Mouse (Mus musculus) MEL (cell line): Measurements from ENCODE around the gene Poln. TPM values are rescaled to one million over a fixed set of nuclear protein-coding genes. Genes with fewer than 3 reads are reported as not detected.

Experiments
- DNase-seq: peaks from one replicate; pipeline ENCODE4 v3.0.0; 2011; ENCODE audit warnings: low read depth, low spot score
- H3K27ac ChIP-seq: 2 replicates; pipeline ENCODE4 v1.5.1; 2012; ENCODE audit warnings: low read depth, mild to moderate bottlenecking, control low read depth, low read length, moderate library complexity; ENCODE audit not compliant: control insufficient read depth
- H3K27me3 ChIP-seq, 2 experiments: fragments of 150-350 bp in 1 of 2; sonication (generic) in 1 of 2; 2 replicates each; pipeline ENCODE4 v1.6.1; 2012; ENCODE audit warnings: low read length in 2 of 2, mild to moderate bottlenecking in 2 of 2, improper control_type of control experiment in 1 of 2, moderate library complexity in 1 of 2; ENCODE audit not compliant: insufficient read depth in 2 of 2, control insufficient read depth in 1 of 2
- H3K36me3 ChIP-seq, 2 experiments: 2 replicates each; pipeline ENCODE4 v1.6.1; 2012 to 2014; ENCODE audit warnings: low read length in 2 of 2, improper control_type of control experiment in 1 of 2, inconsistent platforms in 1 of 2, mild to moderate bottlenecking in 1 of 2; ENCODE audit not compliant: insufficient read depth in 2 of 2, control insufficient read depth in 1 of 2
- H3K4me1 ChIP-seq, 2 experiments: fragments of 150-350 bp in 1 of 2; sonication (generic) in 1 of 2; 2 replicates each; pipeline ENCODE4 v1.6.1; 2012; ENCODE audit warnings: low read length in 2 of 2, improper control_type of control experiment in 1 of 2, mild to moderate bottlenecking in 1 of 2; ENCODE audit not compliant: insufficient read depth in 2 of 2, control insufficient read depth in 1 of 2
- H3K4me3 ChIP-seq, 2 experiments: fragments of 150-350 bp in 1 of 2; sonication (generic) in 1 of 2; 2 replicates each; pipeline ENCODE4 v1.5.1; 2012; ENCODE audit warnings: low read depth in 2 of 2, low read length in 2 of 2, mild to moderate bottlenecking in 2 of 2, moderate library complexity in 2 of 2, control low read depth in 1 of 2, improper control_type of control experiment in 1 of 2; ENCODE audit not compliant: control insufficient read depth in 1 of 2, insufficient read depth in 1 of 2
- H3K79me2 ChIP-seq: 2 replicates; pipeline ENCODE4 v1.6.1; 2012; ENCODE audit warnings: mild to moderate bottlenecking, low read length, moderate library complexity; ENCODE audit not compliant: control insufficient read depth, poor library complexity, insufficient read depth
- H3K9ac ChIP-seq: 2 replicates; pipeline ENCODE4 v1.6.1; 2012; ENCODE audit warnings: low read depth, mild to moderate bottlenecking, control low read depth, low read length, moderate library complexity; ENCODE audit not compliant: control insufficient read depth, poor library complexity, severe bottlenecking
- H3K9me3 ChIP-seq: fragments of 150-350 bp; sonication (generic); replicated peaks from 2 replicates; pipeline ENCODE4 v1.6.1; 2012; ENCODE audit warnings: mild to moderate bottlenecking, low read length, improper control_type of control experiment, moderate library complexity; ENCODE audit not compliant: insufficient read depth
- CHD1 ChIP-seq: IDR thresholded peaks from 2 replicates; pipeline ENCODE4 v1.6.1; 2012; ENCODE audit warnings: low read depth, mild to moderate bottlenecking, inconsistent platforms, low read length, improper control_type of control experiment
- CHD2 ChIP-seq: IDR thresholded peaks from 2 replicates; pipeline ENCODE4 v1.6.1; 2011; ENCODE audit warnings: low read length, improper control_type of control experiment
- CTCF ChIP-seq, 3 experiments: IDR thresholded peaks in 2 of 3; conservative IDR thresholded peaks in 1 of 3; 2 replicates each; pipeline ENCODE4 v1.5.1; 2011 to 2012; ENCODE audit warnings: low read length in 3 of 3, low read depth in 2 of 3, mild to moderate bottlenecking in 2 of 3, improper control_type of control experiment in 1 of 3, inconsistent platforms in 1 of 3, mixed read lengths in 1 of 3, moderate library complexity in 1 of 3; ENCODE audit not compliant: control insufficient read depth in 1 of 3, insufficient read depth in 1 of 3, poor library complexity in 1 of 3, severe bottlenecking in 1 of 3
- GABPA ChIP-seq: IDR thresholded peaks from 2 replicates; pipeline ENCODE4 v1.6.1; 2012; ENCODE audit warnings: low read depth, mild to moderate bottlenecking, inconsistent platforms, low read length, improper control_type of control experiment, moderate library complexity
- HCFC1 ChIP-seq: IDR thresholded peaks from 2 replicates; pipeline ENCODE4 v1.6.1; 2012; ENCODE audit warnings: low read depth, mild to moderate bottlenecking, inconsistent platforms, low read length, improper control_type of control experiment, moderate library complexity
- JUND ChIP-seq: IDR thresholded peaks from 2 replicates; pipeline ENCODE4 v1.6.1; 2011; ENCODE audit warnings: low read depth, mild to moderate bottlenecking, improper control_type of control experiment, low read length
- KAT2A ChIP-seq: conservative IDR thresholded peaks from 2 replicates; pipeline ENCODE4 v1.6.1; 2012; ENCODE audit warnings: low read depth, low read length, improper control_type of control experiment, inconsistent platforms
- MAFK ChIP-seq: IDR thresholded peaks from 2 replicates; pipeline ENCODE4 v1.6.1; 2011; ENCODE audit warnings: low read depth, mild to moderate bottlenecking, low read length, improper control_type of control experiment, borderline replicate concordance
- MAZ ChIP-seq: IDR thresholded peaks from 2 replicates; pipeline ENCODE4 v1.6.1; 2012; ENCODE audit warnings: low read depth, mild to moderate bottlenecking, inconsistent platforms, low read length, improper control_type of control experiment
- MEF2A ChIP-seq: IDR thresholded peaks from 2 replicates; pipeline ENCODE4 v1.6.1; 2014; ENCODE audit warnings: low read depth, mild to moderate bottlenecking, inconsistent platforms, low read length, improper control_type of control experiment; ENCODE audit not compliant: poor library complexity, insufficient replicate concordance, severe bottlenecking; ENCODE audit errors: extremely low read depth
- MXI1 ChIP-seq: IDR thresholded peaks from 2 replicates; pipeline ENCODE4 v1.6.1; 2011; ENCODE audit warnings: mild to moderate bottlenecking, low read depth, low read length, improper control_type of control experiment
- MYB ChIP-seq: IDR thresholded peaks from 2 replicates; pipeline ENCODE4 v1.6.1; 2011; ENCODE audit warnings: mild to moderate bottlenecking, low read depth, low read length, improper control_type of control experiment
- MYC ChIP-seq: IDR thresholded peaks from 2 replicates; pipeline ENCODE4 v1.6.1; 2011; ENCODE audit warnings: low read depth, mild to moderate bottlenecking, low read length, improper control_type of control experiment, moderate library complexity
- NRF1 ChIP-seq: IDR thresholded peaks from 2 replicates; pipeline ENCODE4 v1.6.1; 2014; ENCODE audit warnings: low read depth, mild to moderate bottlenecking, inconsistent platforms, low read length, improper control_type of control experiment, moderate library complexity; ENCODE audit not compliant: poor library complexity, insufficient read depth, severe bottlenecking
- POLR2A ChIP-seq, 2 experiments: IDR thresholded peaks; 2 replicates each; pipeline ENCODE4 v1.6.1; 2011 to 2012; ENCODE audit warnings: low read length in 2 of 2, mild to moderate bottlenecking in 2 of 2, control low read depth in 1 of 2, improper control_type of control experiment in 1 of 2, low read depth in 1 of 2, moderate library complexity in 1 of 2; ENCODE audit not compliant: control insufficient read depth in 1 of 2, insufficient read depth in 1 of 2, poor library complexity in 1 of 2
- RAD21 ChIP-seq: IDR thresholded peaks from 2 replicates; pipeline ENCODE4 v1.6.1; 2011; ENCODE audit warnings: mild to moderate bottlenecking, low read depth, low read length, improper control_type of control experiment
- SIN3A ChIP-seq: IDR thresholded peaks from 2 replicates; pipeline ENCODE4 v1.6.1; 2012; ENCODE audit warnings: low read length, improper control_type of control experiment, inconsistent platforms
- TAL1 ChIP-seq: IDR thresholded peaks from 2 replicates; pipeline ENCODE4 v1.6.1; 2012; ENCODE audit warnings: mild to moderate bottlenecking, inconsistent platforms, low read length, moderate library complexity, mixed read lengths
- TBP ChIP-seq: IDR thresholded peaks from 2 replicates; pipeline ENCODE4 v1.8.0; 2011; ENCODE audit warnings: low read depth, low read length, improper control_type of control experiment
- TCF12 ChIP-seq: IDR thresholded peaks from 2 replicates; pipeline ENCODE4 v1.6.1; 2014; ENCODE audit warnings: low read depth, mild to moderate bottlenecking, inconsistent platforms, low read length, improper control_type of control experiment, moderate library complexity
- UBTF ChIP-seq: IDR thresholded peaks from 2 replicates; pipeline ENCODE4 v1.6.1; 2012; ENCODE audit warnings: low read depth, mild to moderate bottlenecking, inconsistent platforms, low read length, improper control_type of control experiment, moderate library complexity, borderline replicate concordance; ENCODE audit not compliant: insufficient read depth
- ZKSCAN1 ChIP-seq: IDR thresholded peaks from 2 replicates; pipeline ENCODE4 v1.6.1; 2012; ENCODE audit warnings: low read depth, mild to moderate bottlenecking, inconsistent platforms, low read length, improper control_type of control experiment, moderate library complexity
- ZMIZ1 ChIP-seq: IDR thresholded peaks from 2 replicates; pipeline ENCODE4 v1.6.1; 2012; ENCODE audit warnings: low read depth, mild to moderate bottlenecking, inconsistent platforms, low read length, improper control_type of control experiment, moderate library complexity
- ZNF384 ChIP-seq: IDR thresholded peaks from 2 replicates; pipeline ENCODE4 v1.6.1; 2012; ENCODE audit warnings: low read depth, mild to moderate bottlenecking, inconsistent platforms, low read length, improper control_type of control experiment
- polyA plus RNA-seq, 2 experiments: library from polyadenylated mRNA; stranded (reverse) in 1 of 2; unstranded in 1 of 2; fragments of >175 nt in 1 of 2; fragments of >200 nt in 1 of 2; gene quantifications; 2 replicates each; pipeline versions ENCODE4 v1.2.1 to v1.2.4; 2012; ENCODE audit warnings: low replicate concordance in 2 of 2, low read depth in 1 of 2; ENCODE audit not compliant: insufficient read length in 2 of 2, insufficient read depth in 1 of 2, missing spikeins in 1 of 2
- total RNA-seq: library from RNA; depleted of rRNA; stranded (reverse); fragments of 300-350 nt; gene quantifications from 2 replicates; pipeline ENCODE4 v1.2.3, GENCODE M21; 2012

Gene Poln
- total and polyA plus RNA-seq, 3 experiments: 0.50 to 1.0 TPM; not detected in 1

DNA sequence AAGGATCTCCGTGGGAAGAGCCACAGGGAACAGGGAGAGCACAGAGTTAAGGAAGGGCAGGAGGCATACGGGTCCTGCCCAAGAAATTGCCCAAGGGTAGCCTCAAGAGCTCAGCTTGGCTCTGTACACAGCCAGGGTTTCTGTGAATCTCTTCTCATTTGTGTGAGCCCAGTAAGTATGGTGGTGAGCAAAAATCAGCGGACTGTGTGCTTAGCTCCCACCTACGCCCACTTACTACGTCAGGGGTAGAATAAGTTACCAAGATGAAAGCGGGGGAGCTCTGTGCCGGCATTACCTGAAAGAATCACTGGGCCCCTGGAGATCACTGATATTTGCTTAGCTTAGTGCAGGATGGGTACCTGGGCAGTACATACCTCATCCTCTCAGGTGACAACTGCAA is 46.8 kb upstream of the Poln start:
- no peaks in the 10 kb centered on the region for H3K36me3 ChIP-seq
- no peak overlapping the region for H3K4me3 ChIP-seq
- TF ChIP-seq HCFC1: no peak
- no peak for TF ChIP-seq CTCF (IDR thresholded peaks at IDR 0.05 in 2 of 3, conservative IDR thresholded peaks at IDR 0.05 in 1 of 3; ENCODE audit: control insufficient read depth in 1 of 3, insufficient read depth in 1 of 3, low read depth in 2 of 3, low read length in 3 of 3, poor library complexity in 1 of 3, severe bottlenecking in 1 of 3)
- TF ChIP-seq MYB: no peak
- TF ChIP-seq MYC: no peak
- no peak for TF ChIP-seq ZNF384
- no peak for TF ChIP-seq CHD1
- TF ChIP-seq NRF1: no peak

DNA sequence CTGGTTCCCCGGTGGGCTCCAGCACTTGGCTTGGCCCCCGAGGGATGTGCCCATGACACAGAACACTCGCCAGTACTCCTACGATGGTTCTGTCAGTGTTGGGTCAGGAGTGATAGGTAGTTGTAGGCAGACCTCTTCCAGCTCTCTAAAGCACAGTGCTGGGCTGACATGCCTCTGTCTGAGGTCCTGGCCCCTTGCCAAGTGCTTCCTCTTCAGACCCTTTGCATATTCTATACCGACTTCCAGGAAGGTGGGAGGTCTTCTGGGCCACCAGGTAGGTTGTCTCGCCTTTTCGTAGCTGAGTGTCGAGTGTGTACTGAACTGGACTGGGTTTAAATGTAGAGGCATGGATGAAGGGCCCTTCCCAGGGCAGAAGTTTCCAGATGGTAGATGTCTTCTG is 44.4 kb upstream of the Poln start:
- H3K36me3 ChIP-seq: no peaks in the 10 kb centered on the region
- H3K4me1 ChIP-seq: no peaks in the 10 kb centered on the region
- no peaks in the 10 kb centered on the region for H3K79me2 ChIP-seq
- no peak overlapping the region for H3K9ac ChIP-seq
- peaks cover 4 to 6% of the 10 kb centered on the region in 2 experiments; a peak in 3 of 4 replicates for H3K27me3 ChIP-seq
- no peak overlapping the region for H3K4me3 ChIP-seq
- no peaks in the 10 kb centered on the region for H3K9me3 ChIP-seq
- DNase-seq: no peak
- H3K27ac ChIP-seq: no peak overlapping the region
- TF ChIP-seq JUND (no peak), TCF12 (no peak), GABPA (no peak), MXI1 (no peak), CHD1 (no peak), MAZ (no peak), UBTF (no peak), ZMIZ1 (no peak), POLR2A (IDR thresholded peaks at IDR 0.05; ENCODE audit: control insufficient read depth in 1 of 2, insufficient read depth in 1 of 2, low read depth in 1 of 2, low read length in 2 of 2, poor library complexity in 1 of 2) (no peak), TAL1 (no peak), SIN3A (no peak), NRF1 (no peak), MAFK (no peak), ZNF384 (no peak), RAD21 (no peak), KAT2A (no peak), MEF2A (no peak), TBP (no peak), ZKSCAN1 (no peak), CHD2 (no peak)

More for the DNA sequence above, 46.8 kb upstream of the Poln start:
- H3K27ac ChIP-seq: no peak overlapping the region
- no peaks in the 10 kb centered on the region for H3K9me3 ChIP-seq
- no peaks in the 10 kb centered on the region for H3K79me2 ChIP-seq
- no peaks in the 10 kb centered on the region for H3K4me1 ChIP-seq
- H3K9ac ChIP-seq: no peak overlapping the region
- DNase-seq: no peak
- peaks cover 12 to 13% of the 10 kb centered on the region in 2 experiments for H3K27me3 ChIP-seq
